Mouse (Mus musculus) E14TG2a.4 (cell line): ENCODE measurements around the gene Ttc28.

Experiments
- CTCF ChIP-seq: conservative IDR thresholded peaks from 2 replicates; pipeline ENCODE4 v1.5.1; 2014; ENCODE audit warnings: low read length
- POU5F1 ChIP-seq: IDR thresholded peaks from 2 replicates; pipeline ENCODE4 v1.6.1; 2014; ENCODE audit warnings: low read length, borderline replicate concordance

DNA sequence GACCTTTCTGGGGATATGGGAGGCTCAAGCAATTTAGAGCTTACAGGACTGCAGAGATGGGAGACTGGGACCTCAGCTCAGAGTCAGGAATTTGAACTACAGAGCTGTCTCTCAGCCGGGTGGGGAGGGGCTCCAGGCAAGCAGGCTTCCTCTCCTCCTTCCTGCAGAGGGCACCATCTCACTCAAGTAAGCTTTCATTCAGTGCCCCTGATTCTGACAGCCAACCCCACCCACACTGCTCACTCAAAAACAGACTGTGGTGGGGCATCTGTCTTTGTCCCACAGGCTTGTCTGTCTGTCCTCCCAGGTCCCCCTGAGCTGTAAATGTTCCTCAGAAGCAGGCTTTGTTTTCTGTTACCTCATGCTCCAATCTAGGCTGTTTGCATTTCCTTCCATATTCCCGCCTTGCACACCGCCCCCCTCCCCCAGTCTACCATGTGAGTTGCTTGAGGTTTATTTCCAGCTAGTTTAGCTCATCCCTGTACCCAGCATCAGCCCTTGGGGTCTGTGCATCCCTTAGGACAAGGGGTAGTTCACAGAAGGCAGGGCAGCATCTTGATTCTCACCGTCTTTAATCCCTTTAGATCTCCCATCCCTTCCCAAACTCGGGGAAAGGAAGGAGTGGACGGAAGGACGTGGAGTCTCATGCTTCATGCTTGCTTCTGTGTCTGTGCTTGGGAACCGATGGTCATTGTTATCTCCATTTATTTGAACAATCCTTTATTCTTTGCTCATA is 328.5 kb downstream of the Ttc28 start:
- TF ChIP-seq CTCF (peak; percentile 29), POU5F1 (no peak)
